Mouse (Mus musculus) urinary bladder, postnatal 4 days (tissue): ENCODE results near the gene Sclt1.

Experiments
- DNase-seq, 2 experiments: peaks; one replicate each; pipeline ENCODE4 v3.0.0; 2021 to 2022; ENCODE audit warnings: low spot score in 2 of 2

Gene Sclt1

DNA sequence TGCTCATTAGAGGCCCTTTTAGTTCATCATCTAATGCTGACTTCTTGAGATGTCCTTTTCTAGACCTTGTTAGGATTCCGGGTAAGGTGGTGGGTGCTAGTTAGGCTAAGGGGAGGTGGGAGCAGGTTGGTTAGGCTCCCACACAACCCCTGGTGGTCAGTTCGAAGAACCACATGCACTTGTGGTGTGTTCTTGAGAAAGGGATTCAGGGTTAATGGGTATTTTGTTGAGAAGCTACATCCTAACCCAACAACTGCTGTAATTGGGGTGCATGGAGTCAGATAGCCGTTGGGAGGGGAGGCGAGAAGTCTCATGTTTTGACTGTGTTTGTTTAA lies 136.0 kb downstream of the Sclt1 start:
- DNase-seq = no peak

DNA sequence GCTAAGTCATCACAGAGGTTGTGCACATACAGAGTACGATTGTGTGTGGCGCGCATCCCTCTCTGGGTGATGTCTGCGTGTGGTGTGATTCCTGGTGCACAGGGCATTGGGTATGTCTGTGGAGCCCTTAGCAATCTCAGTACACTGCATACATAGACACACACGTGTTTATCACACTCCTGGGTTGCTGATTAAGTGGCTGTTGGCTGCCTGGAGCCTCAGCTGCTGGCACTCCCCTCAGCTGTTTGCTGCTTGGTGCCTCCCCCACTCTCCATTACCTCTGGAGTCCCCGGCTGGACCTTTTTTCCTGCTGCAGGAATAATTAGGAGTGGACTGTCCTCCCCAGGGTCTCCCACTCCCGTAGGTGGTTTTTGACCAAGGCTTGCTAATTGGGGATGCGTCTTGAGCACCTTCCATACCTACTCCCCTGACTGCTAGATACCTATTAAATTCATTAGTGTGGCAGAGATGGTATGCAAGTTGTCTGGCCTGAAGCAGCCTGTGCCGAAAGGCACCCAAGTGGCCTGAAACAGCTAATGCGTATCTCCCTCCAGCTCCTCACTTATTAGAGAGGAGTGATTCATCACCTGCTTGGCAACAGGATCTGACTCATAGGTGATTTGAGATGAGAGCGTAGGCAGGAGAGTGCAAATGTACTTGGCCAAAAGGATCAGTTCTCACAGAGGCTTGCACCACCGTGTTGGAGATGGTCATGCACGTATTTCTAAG lies 136.5 kb downstream of the Sclt1 start:
- DNase-seq = no peak

DNA sequence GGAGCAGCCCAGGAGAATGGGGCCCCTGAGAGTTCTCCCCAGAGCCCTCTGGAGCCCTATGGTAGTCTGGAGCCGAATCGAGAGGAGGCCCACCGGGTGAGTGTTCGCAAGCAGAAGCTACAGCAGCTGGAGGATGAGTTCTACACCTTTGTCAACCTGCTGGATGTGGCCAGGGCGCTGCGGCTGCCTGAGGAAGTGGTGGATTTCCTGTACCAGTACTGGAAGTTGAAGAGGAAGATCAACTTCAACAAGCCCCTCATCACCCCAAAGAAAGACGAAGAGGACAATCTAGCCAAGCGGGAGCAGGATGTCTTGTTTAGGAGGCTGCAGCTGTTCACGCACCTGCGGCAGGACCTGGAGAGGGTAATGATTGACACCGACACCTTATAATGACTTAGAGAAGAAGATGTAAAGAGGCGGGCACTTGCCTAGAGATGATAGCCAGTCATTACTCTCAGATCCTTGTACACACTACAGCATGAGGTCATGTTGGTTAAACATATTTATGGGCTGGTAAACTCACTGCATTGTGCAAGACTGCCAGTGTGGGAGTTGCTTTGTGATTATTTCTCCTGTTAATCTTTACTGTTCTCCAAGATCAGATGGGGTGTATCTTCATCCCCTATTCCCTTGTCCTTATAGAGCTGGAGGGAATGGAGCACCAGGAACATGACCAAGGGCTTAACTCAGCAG lies 137.5 kb downstream of the Sclt1 start:
- no peak for DNase-seq

DNA sequence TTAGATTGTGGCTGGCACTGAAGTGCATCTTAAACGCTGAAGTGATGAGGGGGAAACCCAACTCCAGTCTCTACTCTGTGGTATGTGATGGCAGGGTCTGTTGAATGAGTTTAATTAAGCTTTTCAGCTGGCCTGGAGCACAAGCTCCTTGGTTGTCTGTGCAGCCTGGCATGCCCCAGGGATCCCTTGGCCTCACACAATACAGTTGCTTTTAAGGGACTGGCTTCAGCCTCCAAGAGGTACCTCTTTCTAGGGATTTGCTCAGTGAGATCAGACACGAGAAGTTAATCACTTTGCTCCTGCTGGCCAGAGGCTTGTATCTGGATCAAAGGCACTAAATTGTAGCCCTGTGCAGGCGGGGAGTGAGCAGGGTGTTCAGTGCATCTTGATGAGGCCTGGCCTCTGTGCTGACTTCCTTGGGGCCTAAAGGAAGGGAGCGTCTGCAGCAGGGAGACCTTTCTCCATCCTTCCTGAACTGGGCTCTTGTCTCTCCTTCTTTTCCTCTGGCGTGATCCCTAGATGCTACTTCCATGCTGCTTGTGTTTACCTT lies 138.8 kb downstream of the Sclt1 start:
- no peak for DNase-seq

DNA sequence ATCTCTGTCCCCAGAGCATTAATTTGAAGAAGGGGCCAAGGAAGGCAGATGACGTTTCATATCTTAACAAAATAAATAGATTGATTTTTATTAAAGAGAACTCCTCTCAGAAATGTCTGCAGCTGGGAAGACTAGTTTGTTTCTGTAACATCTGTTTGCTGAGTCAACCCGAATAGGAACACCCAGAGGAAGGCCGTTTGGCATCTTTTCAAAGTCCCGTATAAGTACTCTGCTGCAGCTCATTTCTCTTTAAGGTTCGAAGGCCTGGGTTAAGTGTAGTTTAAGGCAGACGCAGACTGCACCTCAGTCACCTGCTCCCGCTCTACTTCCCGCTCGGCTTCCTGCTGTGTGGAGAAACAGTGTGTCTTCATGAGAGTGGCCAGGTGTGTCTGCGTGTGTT lies 139.4 kb downstream of the Sclt1 start:
- peak in 1 of 2 experiments; percentile 15 for DNase-seq

DNA sequence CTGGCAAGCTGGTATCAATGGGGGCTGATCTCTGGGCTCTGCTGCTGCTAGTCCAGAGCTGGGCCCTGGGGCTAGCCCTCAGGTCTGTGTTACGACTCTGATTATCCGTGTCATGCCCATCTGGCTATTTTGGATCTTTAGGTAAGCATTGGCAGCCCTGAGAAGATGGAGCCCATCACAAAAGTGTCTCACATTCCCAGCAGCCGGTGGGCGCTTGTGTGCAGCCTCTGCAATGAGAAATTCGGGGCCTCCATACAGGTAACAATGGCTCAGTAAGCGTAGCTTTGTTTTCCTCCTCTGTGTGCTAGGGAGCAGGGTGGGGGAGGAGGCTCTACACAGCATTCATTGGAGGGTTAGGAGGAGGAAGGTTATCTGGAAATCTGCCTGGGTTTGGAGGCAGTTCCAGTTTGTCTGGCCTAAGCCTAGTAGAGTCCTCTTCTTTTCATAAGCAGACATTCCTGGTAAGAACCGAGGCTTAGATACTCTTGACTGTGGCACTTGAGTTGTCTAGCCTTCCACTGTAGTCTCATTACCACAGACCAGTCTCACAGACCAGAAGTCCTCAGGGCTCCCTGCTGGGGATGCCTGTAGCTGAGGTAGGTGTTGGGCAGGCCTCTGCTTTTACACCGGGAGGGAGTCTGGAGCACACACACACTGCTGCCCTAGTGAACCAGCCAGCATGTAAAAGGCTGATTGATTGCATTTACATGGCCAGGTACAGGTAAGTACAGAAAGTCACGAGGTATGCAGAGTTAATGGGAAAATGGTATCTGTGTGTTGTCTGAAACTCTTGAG lies 140.9 kb downstream of the Sclt1 start:
- no peak for DNase-seq

DNA sequence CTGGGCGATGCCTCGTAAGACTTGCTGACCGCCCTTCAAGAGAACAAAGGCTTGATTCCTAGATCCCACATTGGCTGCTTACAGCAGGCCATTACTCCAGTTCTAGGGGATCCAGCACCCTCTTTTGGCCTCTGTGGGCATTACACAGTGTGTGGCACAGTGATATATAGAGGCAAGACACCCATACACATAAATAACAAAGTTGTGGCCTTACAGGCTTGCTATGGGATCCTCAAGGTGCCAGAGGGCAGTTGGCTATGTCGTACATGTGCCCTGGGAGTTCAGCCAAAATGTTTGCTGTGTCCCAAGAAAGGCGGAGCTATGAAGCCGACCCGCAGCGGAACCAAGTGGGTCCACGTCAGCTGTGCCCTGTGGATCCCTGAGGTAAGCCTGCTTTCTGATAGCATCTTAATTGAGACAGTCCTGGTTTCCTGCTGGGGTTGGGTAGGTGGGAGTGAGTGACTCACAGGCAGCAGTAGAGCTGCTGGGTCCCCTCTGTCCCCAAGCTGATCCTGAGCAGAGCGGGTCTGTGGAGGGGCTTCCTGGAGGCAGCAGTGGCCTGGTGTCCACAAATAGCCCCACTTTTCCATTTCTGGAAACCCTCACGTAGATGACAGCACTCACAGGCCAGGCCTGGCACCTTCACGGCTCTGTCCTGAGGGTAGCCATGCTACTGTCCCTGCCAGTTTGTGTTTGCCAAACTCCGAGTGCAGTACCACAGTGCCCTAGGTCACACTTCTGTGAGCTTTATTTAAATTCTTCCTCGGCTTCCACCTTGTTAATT lies 142.3 kb downstream of the Sclt1 start:
- DNase-seq = no peak

DNA sequence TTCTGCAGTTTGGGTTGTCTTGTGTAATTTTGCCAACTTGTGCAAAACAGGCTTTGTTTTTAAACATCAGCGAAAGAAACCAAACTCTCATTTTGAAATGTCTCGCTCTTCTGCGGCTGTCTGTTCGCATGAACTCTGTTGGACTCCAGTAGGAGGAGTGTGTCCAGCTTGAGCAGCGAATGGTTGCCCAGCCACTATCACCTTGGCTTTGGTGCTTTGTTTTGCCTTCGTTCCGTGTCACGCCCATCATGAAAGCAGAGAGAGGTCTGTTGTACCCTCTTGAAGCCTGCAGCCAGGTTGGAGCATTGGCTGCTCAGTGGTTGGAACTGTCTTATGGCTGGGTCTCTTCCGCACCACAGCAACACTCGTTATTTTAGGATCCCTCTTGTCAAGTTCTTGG lies 143.1 kb downstream of the Sclt1 start:
- no peak for DNase-seq

DNA sequence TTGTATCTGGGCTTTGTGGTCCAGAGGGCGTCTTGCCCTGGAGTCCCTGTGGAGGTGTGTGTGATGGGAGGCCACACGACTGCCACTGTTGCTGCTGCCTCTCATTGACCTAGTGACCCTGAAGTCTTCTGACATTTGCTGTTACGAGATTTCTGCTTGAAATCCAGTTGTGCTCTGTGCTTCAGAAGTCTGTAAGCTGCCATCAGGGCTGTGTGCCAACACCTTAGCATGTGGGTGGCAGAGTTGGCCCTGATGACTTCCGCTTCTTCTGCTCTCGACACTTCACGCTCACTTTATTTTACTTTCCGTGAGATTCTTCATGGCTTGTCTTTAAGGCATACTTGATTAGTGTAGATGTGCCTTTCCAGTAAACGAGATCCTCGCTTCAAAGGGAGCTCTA lies 143.9 kb downstream of the Sclt1 start:
- no peak for DNase-seq

DNA sequence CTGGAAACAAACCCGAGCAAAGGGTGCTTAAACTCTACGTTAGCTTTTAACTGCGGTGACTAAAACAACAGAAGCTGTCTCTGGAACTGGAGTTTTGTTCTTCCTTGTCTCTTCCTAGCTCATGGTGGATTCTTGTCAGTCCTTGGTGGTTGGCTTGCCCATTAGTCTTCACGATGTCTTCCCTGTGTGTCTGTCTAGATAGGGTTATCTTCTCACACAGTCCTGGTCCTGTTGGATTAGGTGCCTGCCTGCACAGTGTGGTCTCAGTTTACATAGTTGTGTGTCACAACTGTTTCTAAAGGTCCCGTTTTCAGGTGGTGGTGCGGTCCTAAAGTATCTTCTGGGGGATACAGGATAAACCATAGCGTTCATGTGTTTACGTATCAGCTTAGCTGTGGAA lies 145.3 kb downstream of the Sclt1 start:
- no peak for DNase-seq

DNA sequence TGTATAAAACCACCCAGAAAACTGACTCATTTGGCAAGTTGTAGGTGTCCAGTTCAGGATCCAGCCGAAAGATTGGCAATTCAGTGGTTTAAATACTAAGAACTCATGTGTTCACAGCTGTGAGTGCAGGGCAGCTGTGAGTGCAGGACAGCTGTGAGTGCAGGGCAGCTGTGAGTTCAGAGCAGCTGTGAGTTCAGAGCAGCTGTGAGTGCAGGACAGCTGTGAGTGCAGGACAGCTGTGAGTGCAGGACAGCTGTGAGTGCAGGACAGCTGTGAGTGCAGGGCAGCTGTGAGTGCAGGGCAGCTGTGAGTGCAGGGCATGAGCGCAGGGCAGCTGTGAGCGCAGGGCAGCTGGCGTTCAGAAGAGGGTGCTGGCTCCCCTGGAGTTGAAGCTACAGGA lies 147.3 kb downstream of the Sclt1 start:
- DNase-seq = no peak

DNA sequence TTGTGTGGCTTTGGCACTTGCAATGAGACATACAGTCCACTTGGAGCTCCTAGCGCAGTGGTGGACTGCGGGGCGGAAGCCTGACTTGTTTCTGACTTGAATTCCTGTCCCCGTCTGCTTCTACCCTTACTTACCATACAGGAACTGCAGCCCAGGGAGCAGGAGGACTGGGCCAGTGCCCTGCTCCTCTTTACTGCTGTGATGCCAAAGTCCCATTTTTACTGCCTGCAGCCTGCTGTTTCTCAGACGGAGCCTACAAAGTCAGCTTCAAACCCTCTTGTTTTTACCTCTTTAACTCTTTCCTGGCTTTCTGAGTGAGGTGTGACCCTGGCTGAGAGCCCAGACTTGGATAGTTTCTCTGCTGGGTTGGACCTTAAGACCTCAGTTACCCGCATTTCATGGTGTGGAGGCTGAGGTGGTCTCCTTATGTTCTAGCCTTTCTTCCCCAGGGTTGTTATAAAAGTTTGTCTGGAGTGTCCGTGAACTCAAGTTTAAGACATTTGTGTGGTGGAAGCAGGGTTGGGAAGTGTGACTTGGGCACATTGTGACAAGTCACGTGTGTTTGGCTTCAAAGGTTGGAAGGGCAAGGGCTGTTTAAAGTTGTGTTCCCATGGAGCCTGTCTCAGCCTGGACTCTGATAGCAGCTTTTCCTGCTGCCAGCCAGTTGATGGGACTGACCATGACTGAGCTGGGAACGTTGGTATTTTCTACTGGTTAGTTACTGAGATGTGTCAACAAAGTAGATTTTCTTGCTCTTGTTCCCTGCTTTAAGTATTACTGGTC lies 148.0 kb downstream of the Sclt1 start:
- no peak for DNase-seq

DNA sequence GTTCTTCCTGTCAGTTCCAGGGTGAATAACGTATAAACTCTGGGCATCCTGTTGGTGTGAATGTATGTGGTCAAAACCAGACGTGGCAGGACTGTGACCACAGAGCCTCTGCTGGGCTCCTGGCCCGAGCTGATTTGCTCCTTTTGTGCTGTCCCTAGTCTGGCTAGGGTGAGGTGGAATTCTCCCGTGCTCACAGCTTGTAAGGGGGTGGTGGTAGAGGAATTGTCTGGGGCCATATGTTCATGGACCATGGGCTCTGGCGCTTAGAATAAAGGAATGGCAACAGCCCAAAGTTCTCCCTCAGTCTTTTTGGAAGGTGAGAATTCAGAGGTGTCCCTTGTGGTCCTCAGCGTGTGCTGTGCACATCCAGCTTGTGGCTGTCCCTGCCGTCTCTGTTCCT lies 149.5 kb downstream of the Sclt1 start:
- no peak for DNase-seq

DNA sequence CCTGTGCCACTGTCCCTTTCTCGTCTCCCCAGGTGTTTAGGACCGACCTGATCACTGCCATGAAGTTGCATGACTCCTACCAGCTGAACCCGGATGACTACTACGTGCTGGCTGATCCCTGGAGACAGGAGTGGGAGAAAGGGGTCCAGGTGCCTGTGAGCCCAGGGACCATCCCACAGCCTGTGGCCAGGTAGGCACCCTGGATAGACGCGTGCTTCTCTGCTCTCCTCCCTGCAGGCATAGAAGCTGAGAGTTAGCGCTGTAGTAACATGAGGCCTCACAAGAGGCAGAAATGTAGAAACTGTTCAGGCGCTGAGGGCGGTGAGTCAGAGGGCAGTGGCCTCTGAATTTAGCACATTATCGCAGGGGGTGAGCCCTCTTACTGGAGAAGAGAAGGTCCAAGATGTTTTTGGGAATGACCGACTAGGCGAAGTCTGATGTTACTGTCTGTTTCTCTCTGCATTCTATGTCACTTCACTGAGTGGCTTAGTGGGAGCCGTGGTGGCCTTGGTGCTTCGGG lies 150.6 kb downstream of the Sclt1 start:
- DNase-seq = no peak

DNA sequence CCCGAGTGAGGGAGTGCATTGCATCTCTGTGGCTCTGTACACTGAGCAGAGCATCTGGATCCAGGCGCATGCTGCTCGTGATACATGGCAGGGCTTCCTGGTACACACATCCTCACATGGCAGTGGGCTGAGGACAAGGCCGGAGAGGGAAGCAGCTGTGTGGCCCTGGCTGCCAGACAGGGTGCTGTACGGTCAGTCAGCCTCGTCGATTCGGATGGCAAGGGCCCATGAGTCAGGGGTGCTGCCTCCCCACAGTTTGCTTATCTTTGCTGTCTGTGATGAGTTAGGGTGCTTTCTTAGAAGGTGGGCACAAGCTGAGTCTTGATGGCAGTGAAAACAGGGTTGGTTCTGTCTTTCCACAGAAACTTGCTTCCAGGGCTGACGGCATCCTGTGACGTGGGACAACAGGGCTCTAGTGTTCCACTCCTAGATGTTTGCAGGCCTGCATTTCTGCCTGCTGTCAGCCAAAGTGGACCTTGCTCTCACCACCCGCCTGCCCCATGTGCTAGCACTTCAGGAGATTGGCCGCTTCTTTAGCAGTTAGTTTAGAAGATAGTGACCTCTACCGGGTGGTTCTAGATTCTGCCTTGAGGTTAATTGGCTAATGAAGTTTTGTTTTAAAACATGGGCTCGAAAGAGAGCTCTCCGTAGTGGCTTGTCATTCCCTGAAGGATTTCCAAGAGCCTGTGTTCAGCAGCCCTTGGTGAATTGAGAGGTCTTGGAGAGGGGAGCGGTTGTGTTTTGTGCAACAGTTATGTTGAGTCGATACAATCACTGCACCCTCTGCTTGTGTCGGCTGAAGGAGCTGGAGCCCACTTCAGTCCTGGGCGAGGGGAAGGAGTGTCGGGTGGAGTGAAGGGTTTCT lies 151.4 kb downstream of the Sclt1 start:
- DNase-seq = no peak

DNA sequence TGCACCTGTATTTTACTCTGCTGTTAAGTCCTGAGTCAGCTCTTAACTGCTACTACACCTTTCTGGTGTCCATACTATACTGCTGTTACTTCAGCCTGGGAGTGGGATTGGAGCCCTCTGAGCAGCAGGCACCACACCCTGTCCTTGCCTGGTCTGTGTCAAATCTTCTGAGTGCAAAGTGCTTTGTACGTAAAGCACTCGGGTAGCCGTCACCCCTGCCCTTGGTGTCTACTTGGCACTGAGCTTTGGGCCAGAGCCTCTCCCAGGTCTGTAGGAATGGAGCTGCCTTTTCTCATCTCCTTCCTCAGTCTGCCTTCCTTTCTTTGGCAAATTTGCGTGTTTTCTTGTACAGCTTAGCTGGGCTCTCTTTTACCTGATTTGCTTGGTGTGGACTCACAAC lies 152.3 kb downstream of the Sclt1 start:
- DNase-seq = no peak

DNA sequence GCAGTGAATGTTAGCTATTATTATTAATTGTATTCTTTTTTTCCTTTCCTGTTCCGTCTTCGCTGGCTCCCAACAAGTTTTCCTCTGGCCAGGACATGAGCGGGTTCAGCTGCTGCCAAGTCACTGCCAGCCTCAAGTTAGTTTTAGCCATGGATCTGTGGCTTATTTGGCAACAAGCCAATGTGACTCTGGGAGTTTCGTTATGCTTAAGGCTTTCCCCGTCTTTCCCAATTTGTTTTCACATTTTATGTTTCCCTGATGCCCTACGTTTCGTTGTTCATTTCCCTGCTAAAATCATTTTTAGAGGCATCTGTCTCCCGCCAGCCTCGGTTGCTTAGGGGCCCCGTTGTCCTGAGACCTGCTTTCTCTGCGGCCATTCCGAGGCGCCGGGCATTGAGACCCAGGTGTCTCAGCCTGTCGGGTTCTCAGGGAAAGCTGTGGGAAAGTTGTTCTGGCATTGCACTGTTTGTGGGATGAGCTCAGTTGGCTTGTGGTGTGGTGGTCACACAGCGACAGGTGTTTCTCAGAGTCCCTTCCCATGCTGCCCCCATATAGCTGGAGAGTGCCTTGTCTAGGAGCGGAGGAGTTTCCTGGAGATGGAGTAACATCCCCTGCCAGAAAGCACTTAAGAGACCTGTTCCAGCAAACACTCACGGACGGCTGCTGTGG lies 152.9 kb downstream of the Sclt1 start:
- no peak for DNase-seq

DNA sequence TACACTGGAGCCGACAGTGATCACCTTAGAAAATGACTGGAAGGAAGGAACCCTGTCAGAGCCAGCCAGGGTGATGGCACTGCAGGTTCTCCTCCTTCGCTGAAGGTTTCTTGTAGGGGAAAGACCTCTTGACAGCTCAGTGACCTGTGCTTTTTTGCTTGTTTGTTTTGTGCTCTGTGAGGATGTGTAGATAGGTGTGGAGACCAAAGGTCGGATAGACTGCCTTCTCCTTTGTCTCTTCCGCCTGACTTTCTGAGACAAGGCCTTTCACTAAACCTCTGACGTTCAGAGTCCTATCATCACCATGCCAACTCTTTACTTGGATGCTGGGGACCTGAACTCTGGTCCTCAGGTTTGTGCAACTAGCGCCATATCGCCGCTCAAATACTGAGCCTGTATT lies 153.8 kb downstream of the Sclt1 start:
- no peak for DNase-seq

DNA sequence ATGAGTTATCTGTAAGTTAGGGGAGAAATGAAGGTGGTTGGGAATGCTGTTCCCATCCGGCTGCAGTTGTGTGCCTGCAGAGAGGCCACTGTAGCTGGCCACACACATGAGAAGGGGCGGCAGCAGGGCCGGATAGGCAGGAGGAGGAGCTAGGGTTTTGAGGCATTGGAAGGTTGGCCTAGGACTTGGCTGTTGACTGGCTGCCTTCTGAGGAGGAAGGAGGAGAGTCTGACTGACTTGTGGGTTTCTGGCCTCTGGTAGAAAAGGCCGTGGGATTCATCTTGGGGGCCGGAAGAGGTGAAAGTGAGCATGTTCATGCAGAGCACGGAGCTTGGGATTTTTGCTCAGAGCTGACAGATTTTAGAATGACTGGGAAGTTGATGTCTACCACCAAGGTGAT lies 154.7 kb downstream of the Sclt1 start:
- DNase-seq = no peak
